Mouse (Mus musculus): ENCODE results near the gene Nectin2.

Gene Nectin2

GRCm38 (mm10) chr7:19745971-19746370, 4.3 kb downstream of the Nectin2 start:
- peak; percentile 52 to 71 for DNase-seq (ENCODE audit: inconsistent age in 2 of 2, low spot score in 1 of 2)

- peak; percentile 89 to 91 for DNase-seq (ENCODE audit: inconsistent age in 2 of 2, low spot score in 1 of 2)
Observed at GRCm38 (mm10) chr7:19744590-19745385, 5.5 kb downstream of the Nectin2 start.

- peak; percentile 42 to 72 for DNase-seq (ENCODE audit: inconsistent age in 2 of 2, low spot score in 1 of 2)
Observed at GRCm38 (mm10) chr7:19743791-19744190, 6.5 kb downstream of the Nectin2 start.

- no peak for DNase-seq (ENCODE audit: inconsistent age in 2 of 2, low spot score in 1 of 2)
Observed at GRCm38 (mm10) chr7:19742468-19742867, 7.8 kb downstream of the Nectin2 start.

- peak; percentile 53 to 67 for DNase-seq (ENCODE audit: inconsistent age in 2 of 2, low spot score in 1 of 2)
Observed at GRCm38 (mm10) chr7:19741329-19742031, 8.8 kb downstream of the Nectin2 start.

- DNase-seq (ENCODE audit: inconsistent age in 2 of 2, low spot score in 1 of 2): peak; percentile 54 to 59
Observed at GRCm38 (mm10) chr7:19740269-19740668, 10.0 kb downstream of the Nectin2 start.

GRCm38 (mm10) chr7:19738771-19739170, 11.5 kb downstream of the Nectin2 start:
- peak in 1 of 2 experiments; percentile 46 for DNase-seq (ENCODE audit: inconsistent age in 2 of 2, low spot score in 1 of 2)

GRCm38 (mm10) chr7:19736389-19737057, 13.8 kb downstream of the Nectin2 start:
- DNase-seq (ENCODE audit: inconsistent age in 2 of 2, low spot score in 1 of 2): no peak

- DNase-seq (ENCODE audit: inconsistent age in 2 of 2, low spot score in 1 of 2): peak in 1 of 2 experiments; percentile 69
Observed at GRCm38 (mm10) chr7:19734178-19734666, 16.1 kb downstream of the Nectin2 start.

- no peak for DNase-seq (ENCODE audit: inconsistent age in 2 of 2, low spot score in 1 of 2)
Observed at GRCm38 (mm10) chr7:19726541-19726940, 23.7 kb downstream of the Nectin2 start.

- no peak for DNase-seq (ENCODE audit: inconsistent age in 2 of 2, low spot score in 1 of 2)
Observed at GRCm38 (mm10) chr7:19724167-19724566, 26.1 kb downstream of the Nectin2 start.

GRCm38 (mm10) chr7:19722754-19723195, 27.5 kb downstream of the Nectin2 start:
- DNase-seq (ENCODE audit: inconsistent age in 2 of 2, low spot score in 1 of 2): peak; percentile 75 to 85

- no peak for DNase-seq (ENCODE audit: inconsistent age in 2 of 2, low spot score in 1 of 2)
Observed at GRCm38 (mm10) chr7:19719200-19719599, 31.1 kb downstream of the Nectin2 start.

GRCm38 (mm10) chr7:19718297-19718952, 31.9 kb downstream of the Nectin2 start:
- peak in 1 of 2 experiments; percentile 69 for DNase-seq (ENCODE audit: inconsistent age in 2 of 2, low spot score in 1 of 2)

GRCm38 (mm10) chr7:19717346-19717745, 32.9 kb downstream of the Nectin2 start:
- no peak for DNase-seq (ENCODE audit: inconsistent age in 2 of 2, low spot score in 1 of 2)

GRCm38 (mm10) chr7:19716822-19717221, 33.5 kb downstream of the Nectin2 start:
- peak in 1 of 2 experiments; percentile 60 for DNase-seq (ENCODE audit: inconsistent age in 2 of 2, low spot score in 1 of 2)

GRCm38 (mm10) chr7:19716055-19716682, 34.1 kb downstream of the Nectin2 start:
- no peak for DNase-seq (ENCODE audit: inconsistent age in 2 of 2, low spot score in 1 of 2)

GRCm38 (mm10) chr7:19715239-19716054, 34.8 kb downstream of the Nectin2 start, which contains the start of gene Tomm40:
TSS of gene Tomm40 (minus strand) at chr7:19715438.
- DNase-seq (ENCODE audit: inconsistent age in 2 of 2, low spot score in 1 of 2): peak; percentile 99 to 100

GRCm38 (mm10) chr7:19714836-19715235, 35.4 kb downstream of the Nectin2 start:
- DNase-seq (ENCODE audit: inconsistent age in 2 of 2, low spot score in 1 of 2): no peak

Measured in adrenal gland, adult (tissue).